Mouse (Mus musculus): ENCODE results near the gene Il2rb. TPM values are rescaled to one million over a fixed set of nuclear protein-coding genes. Genes with fewer than 3 reads are reported as not detected.

Il2rb gene
- polyA plus RNA-seq, 1 experiment: not detected

GRCm38 (mm10) chr15:78529428-78529990 lies 34.4 kb upstream of the Il2rb start:
- TF ChIP-seq GATA1 (IDR thresholded peaks at IDR 0.05; ENCODE audit: low read length): no peak

GRCm38 (mm10) chr15:78528726-78529411 lies 33.8 kb upstream of the Il2rb start:
- no peak for TF ChIP-seq GATA1 (IDR thresholded peaks at IDR 0.05; ENCODE audit: low read length)

GRCm38 (mm10) chr15:78527973-78528372 lies 32.9 kb upstream of the Il2rb start:
- TF ChIP-seq GATA1 (IDR thresholded peaks at IDR 0.05; ENCODE audit: low read length): no peak

- TF ChIP-seq GATA1 (IDR thresholded peaks at IDR 0.05; ENCODE audit: low read length): no peak
Observed at GRCm38 (mm10) chr15:78524163-78524562, 29.1 kb upstream of the Il2rb start.

- TF ChIP-seq GATA1 (IDR thresholded peaks at IDR 0.05; ENCODE audit: low read length): no peak
Observed at GRCm38 (mm10) chr15:78521892-78522291, 26.8 kb upstream of the Il2rb start.

GRCm38 (mm10) chr15:78521331-78521730 lies 26.3 kb upstream of the Il2rb start:
- TF ChIP-seq GATA1 (IDR thresholded peaks at IDR 0.05; ENCODE audit: low read length): no peak

- TF ChIP-seq GATA1 (IDR thresholded peaks at IDR 0.05; ENCODE audit: low read length): no peak
Observed at GRCm38 (mm10) chr15:78520112-78520715, 25.1 kb upstream of the Il2rb start.

GRCm38 (mm10) chr15:78518221-78518620 lies 23.1 kb upstream of the Il2rb start:
- TF ChIP-seq GATA1 (IDR thresholded peaks at IDR 0.05; ENCODE audit: low read length): no peak

- TF ChIP-seq GATA1 (IDR thresholded peaks at IDR 0.05; ENCODE audit: low read length): no peak
Observed at GRCm38 (mm10) chr15:78515759-78516158, 20.7 kb upstream of the Il2rb start.

- TF ChIP-seq GATA1 (IDR thresholded peaks at IDR 0.05; ENCODE audit: low read length): no peak
Observed at GRCm38 (mm10) chr15:78514393-78515146, 19.5 kb upstream of the Il2rb start.

GRCm38 (mm10) chr15:78513019-78513418 lies 17.9 kb upstream of the Il2rb start:
- TF ChIP-seq GATA1 (IDR thresholded peaks at IDR 0.05; ENCODE audit: low read length): no peak

GRCm38 (mm10) chr15:78511951-78512350 lies 16.9 kb upstream of the Il2rb start:
- TF ChIP-seq GATA1 (IDR thresholded peaks at IDR 0.05; ENCODE audit: low read length): no peak

- TF ChIP-seq GATA1 (IDR thresholded peaks at IDR 0.05; ENCODE audit: low read length): no peak
Observed at GRCm38 (mm10) chr15:78510736-78511135, 15.7 kb upstream of the Il2rb start.

- no peak for TF ChIP-seq GATA1 (IDR thresholded peaks at IDR 0.05; ENCODE audit: low read length)
Observed at GRCm38 (mm10) chr15:78510121-78510576, 15.1 kb upstream of the Il2rb start.

- TF ChIP-seq GATA1 (IDR thresholded peaks at IDR 0.05; ENCODE audit: low read length): no peak
Observed at GRCm38 (mm10) chr15:78509297-78509899, 14.3 kb upstream of the Il2rb start.

GRCm38 (mm10) chr15:78508443-78508842 lies 13.4 kb upstream of the Il2rb start:
- TF ChIP-seq GATA1 (IDR thresholded peaks at IDR 0.05; ENCODE audit: low read length): no peak
